Mouse (Mus musculus): Measurements from ENCODE around the gene Znrf1. TPM values are rescaled to one million over a fixed set of nuclear protein-coding genes. Genes with fewer than 3 reads are reported as not detected.

The Znrf1 gene
- polyA plus RNA-seq, 1 experiment = 62.9 TPM

- WGBS = 82% methylated on average over 2 of the region's 2 CpGs
Measured at GRCm38 (mm10) chr8:111648834-111649233, 112.9 kb downstream of the Znrf1 start.

DNA sequence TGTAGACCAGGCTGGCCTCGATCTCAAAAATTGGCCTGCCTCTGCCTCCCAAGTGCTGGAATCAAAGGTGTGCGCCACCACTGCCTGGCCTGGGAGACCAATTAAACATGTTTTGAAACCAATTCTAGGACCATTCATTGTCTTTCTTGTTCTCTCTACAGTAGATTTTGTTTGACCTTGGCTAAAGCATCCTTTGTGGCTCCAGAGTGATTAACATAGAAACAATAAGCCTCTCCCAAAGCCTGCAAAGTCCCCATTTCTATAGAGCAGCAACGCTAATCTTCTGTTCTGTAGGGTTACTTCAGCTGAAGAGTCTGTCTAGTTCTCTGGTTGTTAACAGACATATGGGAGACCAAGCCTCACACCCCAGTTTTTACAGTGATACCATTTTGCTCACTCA lies 114.8 kb downstream of the Znrf1 start:
- no peak overlapping the region for H3K4me3 ChIP-seq (ENCODE audit: extremely low read depth, insufficient read depth, insufficient read length)
- TF ChIP-seq POLR2A (IDR thresholded peaks at IDR 0.05; ENCODE audit: low read depth, low read length) = no peak
- TF ChIP-seq CTCF (IDR thresholded peaks at IDR 0.05; ENCODE audit: extremely low read depth, insufficient read depth, insufficient read length, insufficient replicate concordance) = no peak
- no peaks in the 10 kb centered on the region for H3K27me3 ChIP-seq (ENCODE audit: control insufficient read depth, insufficient read depth, low read length)
- H3K36me3 ChIP-seq (ENCODE audit: control insufficient read depth, insufficient read depth, low read length) = no peaks in the 10 kb centered on the region
- 93% methylated on average over 3 of the region's 3 CpGs for WGBS
- DNase-seq (ENCODE audit: low read depth in 1 of 2, low spot score in 2 of 2) = no peak
- peaks cover 3% of the 10 kb centered on the region; the same call in 1 of the 2 replicates for H3K4me1 ChIP-seq (ENCODE audit: control insufficient read depth, insufficient read depth, insufficient read length)
- no peak overlapping the region for H3K27ac ChIP-seq (ENCODE audit: insufficient read depth, low read length)

More at GRCm38 (mm10) chr8:111648834-111649233, 112.9 kb downstream of the Znrf1 start:
- no peak for DNase-seq (ENCODE audit: low read depth in 1 of 2, low spot score in 2 of 2)
- Histone ChIP-seq H3K27ac (ENCODE audit: insufficient read depth, low read length) (no peak overlapping the region), H3K27me3 (ENCODE audit: control insufficient read depth, insufficient read depth, low read length) (no peaks in the 10 kb centered on the region), H3K4me3 (ENCODE audit: extremely low read depth, insufficient read depth, insufficient read length) (no peak overlapping the region), H3K4me1 (ENCODE audit: control insufficient read depth, insufficient read depth, insufficient read length) (peaks cover 6% of the 10 kb centered on the region; the same call in 1 of the 2 replicates), H3K36me3 (ENCODE audit: control insufficient read depth, insufficient read depth, low read length) (no peaks in the 10 kb centered on the region)
- TF ChIP-seq CTCF (IDR thresholded peaks at IDR 0.05; ENCODE audit: extremely low read depth, insufficient read depth, insufficient read length, insufficient replicate concordance) (no peak), POLR2A (IDR thresholded peaks at IDR 0.05; ENCODE audit: low read depth, low read length) (no peak)

DNA sequence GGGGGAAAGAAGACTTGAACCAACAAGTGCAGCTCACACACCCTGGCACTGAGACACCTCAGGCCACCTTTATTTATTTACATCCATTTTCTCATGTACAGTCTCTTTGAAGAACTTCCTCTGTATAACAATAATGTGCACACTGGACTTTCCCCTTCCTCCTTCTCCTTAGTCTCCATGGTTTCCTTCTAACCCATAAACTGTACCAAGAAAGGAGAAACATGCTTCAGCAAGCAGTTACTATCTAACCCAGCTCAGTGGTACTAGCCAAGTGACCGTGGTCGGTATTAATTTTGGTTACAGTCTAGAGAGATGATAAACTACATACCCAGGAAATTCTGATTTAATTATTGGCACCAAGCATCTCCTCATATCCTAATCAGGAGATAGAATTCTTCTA lies 117.6 kb downstream of the Znrf1 start:
- WGBS = 94% methylated on average over 2 of the region's 2 CpGs
- Histone ChIP-seq H3K36me3 (ENCODE audit: control insufficient read depth, insufficient read depth, low read length) (no peaks in the 10 kb centered on the region), H3K4me3 (ENCODE audit: extremely low read depth, insufficient read depth, insufficient read length) (no peak overlapping the region), H3K4me1 (ENCODE audit: control insufficient read depth, insufficient read depth, insufficient read length) (peaks cover 2% of the 10 kb centered on the region), H3K27ac (ENCODE audit: insufficient read depth, low read length) (no peak overlapping the region), H3K27me3 (ENCODE audit: control insufficient read depth, insufficient read depth, low read length) (no peaks in the 10 kb centered on the region)
- DNase-seq (ENCODE audit: low read depth in 1 of 2, low spot score in 2 of 2) = no peak
- TF ChIP-seq CTCF (IDR thresholded peaks at IDR 0.05; ENCODE audit: extremely low read depth, insufficient read depth, insufficient read length, insufficient replicate concordance) (no peak), POLR2A (IDR thresholded peaks at IDR 0.05; ENCODE audit: low read depth, low read length) (no peak)

GRCm38 (mm10) chr8:111657312-111657854 lies 121.5 kb downstream of the Znrf1 start:
- Histone ChIP-seq H3K4me3 (ENCODE audit: extremely low read depth, insufficient read depth, insufficient read length) (no peak overlapping the region), H3K27me3 (ENCODE audit: control insufficient read depth, insufficient read depth, low read length) (no peaks in the 10 kb centered on the region), H3K36me3 (ENCODE audit: control insufficient read depth, insufficient read depth, low read length) (0 out of 2 replicates have a peak, but pooled peaks cover 2% of the 10 kb centered on the region), H3K4me1 (ENCODE audit: control insufficient read depth, insufficient read depth, insufficient read length) (peaks cover 6% of the 10 kb centered on the region), H3K27ac (ENCODE audit: insufficient read depth, low read length) (no peak overlapping the region)
- TF ChIP-seq POLR2A (IDR thresholded peaks at IDR 0.05; ENCODE audit: low read depth, low read length) (no peak), CTCF (IDR thresholded peaks at IDR 0.05; ENCODE audit: extremely low read depth, insufficient read depth, insufficient read length, insufficient replicate concordance) (no peak)
- no peak for DNase-seq (ENCODE audit: low read depth in 1 of 2, low spot score in 2 of 2)
- 41% methylated on average over 1 of the region's 1 CpGs for WGBS

DNA sequence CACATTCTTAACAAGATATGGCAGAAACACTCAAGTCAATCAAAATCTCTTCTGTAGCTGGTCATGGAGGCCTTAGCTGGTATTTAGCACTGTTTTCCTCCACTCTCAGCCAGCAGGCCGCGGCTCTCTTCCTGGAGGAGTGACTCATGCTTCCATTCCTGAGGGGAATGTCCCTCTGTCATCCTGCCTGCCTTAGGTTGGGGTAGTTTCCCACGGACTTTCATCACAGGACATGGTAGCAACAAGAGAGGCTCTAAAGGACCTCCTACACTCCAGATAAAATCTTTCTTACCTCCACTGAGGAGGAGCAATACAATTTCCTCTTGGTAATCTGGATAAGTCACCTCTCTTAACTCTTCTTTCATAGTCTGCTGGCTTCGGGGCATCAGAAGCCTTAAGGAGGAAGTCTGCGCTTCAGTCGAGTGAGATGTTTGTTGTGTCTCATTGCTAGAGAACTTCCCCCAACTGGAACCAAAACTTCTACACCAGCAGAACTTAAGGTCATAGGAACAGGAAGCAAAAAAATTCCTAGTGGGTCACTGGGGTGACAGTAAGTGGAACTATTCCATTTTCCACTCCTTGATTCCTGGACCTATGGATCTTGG lies 123.0 kb downstream of the Znrf1 start:
- peak overlapping the region; percentile 68; the same call in 1 of the 2 replicates for H3K27ac ChIP-seq (ENCODE audit: insufficient read depth, low read length)
- no peak for DNase-seq (ENCODE audit: low read depth in 1 of 2, low spot score in 2 of 2)
- 0 out of 2 replicates have a peak, but pooled peaks cover 2% of the 10 kb centered on the region for H3K36me3 ChIP-seq (ENCODE audit: control insufficient read depth, insufficient read depth, low read length)
- peaks cover 6% of the 10 kb centered on the region for H3K4me1 ChIP-seq (ENCODE audit: control insufficient read depth, insufficient read depth, insufficient read length)
- TF ChIP-seq CTCF (IDR thresholded peaks at IDR 0.05; ENCODE audit: extremely low read depth, insufficient read depth, insufficient read length, insufficient replicate concordance) = no peak
- no peak for TF ChIP-seq POLR2A (IDR thresholded peaks at IDR 0.05; ENCODE audit: low read depth, low read length)
- no peak overlapping the region for H3K4me3 ChIP-seq (ENCODE audit: extremely low read depth, insufficient read depth, insufficient read length)
- H3K27me3 ChIP-seq (ENCODE audit: control insufficient read depth, insufficient read depth, low read length) = no peaks in the 10 kb centered on the region
- 17% methylated on average over 6 of the region's 6 CpGs for WGBS

DNA sequence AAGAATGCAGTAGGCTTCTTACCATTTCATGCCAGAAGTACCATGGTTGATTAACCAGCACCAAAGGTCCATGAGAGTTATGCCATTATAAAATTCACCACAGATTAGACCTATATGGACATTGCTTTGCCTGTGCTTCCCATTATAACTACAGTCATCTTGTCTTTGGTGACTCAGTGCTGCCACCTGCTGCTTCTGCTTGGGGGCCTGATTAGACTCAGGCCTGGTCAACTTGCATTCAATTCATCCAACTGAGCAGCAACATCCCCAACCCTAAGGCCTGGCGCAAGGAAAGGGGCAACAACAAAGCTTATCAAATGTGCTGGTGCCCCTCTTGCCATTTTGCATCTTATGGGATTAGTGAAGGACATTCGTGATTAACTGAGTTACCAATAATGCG lies 126.6 kb downstream of the Znrf1 start:
- H3K4me1 ChIP-seq (ENCODE audit: control insufficient read depth, insufficient read depth, insufficient read length) = peaks cover 6% of the 10 kb centered on the region
- TF ChIP-seq POLR2A (IDR thresholded peaks at IDR 0.05; ENCODE audit: low read depth, low read length) (no peak), CTCF (IDR thresholded peaks at IDR 0.05; ENCODE audit: extremely low read depth, insufficient read depth, insufficient read length, insufficient replicate concordance) (peak; percentile 64; the same call in 1 of the 2 replicates)
- 91% methylated on average over 3 of the region's 3 CpGs for WGBS
- DNase-seq (ENCODE audit: low read depth in 1 of 2, low spot score in 2 of 2) = peak; percentile 33 to 79
- H3K4me3 ChIP-seq (ENCODE audit: extremely low read depth, insufficient read depth, insufficient read length) = no peak overlapping the region
- peaks cover 2% of the 10 kb centered on the region; the same call in 1 of the 2 replicates for H3K36me3 ChIP-seq (ENCODE audit: control insufficient read depth, insufficient read depth, low read length)
- no peak overlapping the region for H3K27ac ChIP-seq (ENCODE audit: insufficient read depth, low read length)
- H3K27me3 ChIP-seq (ENCODE audit: control insufficient read depth, insufficient read depth, low read length) = no peaks in the 10 kb centered on the region

- no peak overlapping the region for H3K4me3 ChIP-seq (ENCODE audit: extremely low read depth, insufficient read depth, insufficient read length)
- WGBS = 80% methylated on average over 2 of the region's 2 CpGs
- H3K27ac ChIP-seq (ENCODE audit: insufficient read depth, low read length) = no peak overlapping the region
- no peak for TF ChIP-seq POLR2A (IDR thresholded peaks at IDR 0.05; ENCODE audit: low read depth, low read length)
- TF ChIP-seq CTCF (IDR thresholded peaks at IDR 0.05; ENCODE audit: extremely low read depth, insufficient read depth, insufficient read length, insufficient replicate concordance) = no peak
- H3K4me1 ChIP-seq (ENCODE audit: control insufficient read depth, insufficient read depth, insufficient read length) = no peaks in the 10 kb centered on the region
- H3K27me3 ChIP-seq (ENCODE audit: control insufficient read depth, insufficient read depth, low read length) = no peaks in the 10 kb centered on the region
- H3K36me3 ChIP-seq (ENCODE audit: control insufficient read depth, insufficient read depth, low read length) = peaks cover 13% of the 10 kb centered on the region
- DNase-seq (ENCODE audit: low read depth in 1 of 2, low spot score in 2 of 2) = no peak
Measured at GRCm38 (mm10) chr8:111666751-111667150, 130.9 kb downstream of the Znrf1 start.

Other genes starting within 250 kb of the Znrf1 start
- gene Rfwd3, start 235.9 kb upstream of the Znrf1 start, polyA plus RNA-seq (2012; rRNA removed) = 10.6 and 10.9 TPM in 2 replicates
- 1.0 and 1.1 TPM in 2 replicates for gene Mlkl, start 197.9 kb upstream of the Znrf1 start, polyA plus RNA-seq (2012; rRNA removed)
- gene Fa2h, start 142.3 kb upstream of the Znrf1 start, polyA plus RNA-seq (2012; rRNA removed) = 0.07 and 0.12 TPM in 2 replicates
- gene Wdr59, start 14.0 kb upstream of the Znrf1 start, polyA plus RNA-seq (2012; rRNA removed) = 4.6 and 5.0 TPM in 2 replicates
- gene Ldhd, start 94.3 kb downstream of the Znrf1 start, polyA plus RNA-seq (2012; rRNA removed) = 1.2 and 1.8 TPM in 2 replicates
- 4.9 and 5.2 TPM in 2 replicates for gene Zfp1, start 107.3 kb downstream of the Znrf1 start, polyA plus RNA-seq (2012; rRNA removed)
- 23,675 and 41,549 TPM in 2 replicates for gene Ctrb1, start 154.9 kb downstream of the Znrf1 start, polyA plus RNA-seq (2012; rRNA removed)
- gene Bcar1, start 207.7 kb downstream of the Znrf1 start, polyA plus RNA-seq (2012; rRNA removed) = 20.4 and 25.1 TPM in 2 replicates